Mouse (Mus musculus) lung, postnatal 0 days (tissue): ENCODE measurements at regions not wholly inside any gene's neighbourhood (a gene's known extent, or its start where the extent isn't known, plus 50 kb on each side); places are given as distances from the start of the nearest gene placed in this dataset.

Experiments
- ATAC-seq: fragments of 200-750 bp; cut with Nextera tagmentation; 2 replicates; pipeline ENCODE4 v1.8.0; 2017; ENCODE audit warnings: moderate library complexity
- DNase-seq: peaks from one replicate; pipeline ENCODE4 v3.0.0-alpha.2; 2016; ENCODE audit warnings: low spot score
- H3K27ac ChIP-seq: fragments of 300-500 bp; sonication (generic); 2 replicates; pipeline ENCODE4 v1.5.1; 2014; ENCODE audit warnings: antibody characterized with exemption, mild to moderate bottlenecking, low read length, mixed read lengths
- H3K27me3 ChIP-seq: fragments of 300-500 bp; sonication (generic); replicated peaks from 2 replicates; pipeline ENCODE4 v1.6.1; 2014; ENCODE audit warnings: low read length, mixed read lengths; ENCODE audit not compliant: insufficient read depth
- H3K36me3 ChIP-seq: fragments of 300-500 bp; sonication (generic); 2 replicates; pipeline ENCODE4 v1.6.1; 2014; ENCODE audit warnings: low read length, mixed read lengths; ENCODE audit not compliant: insufficient read depth
- H3K4me1 ChIP-seq: fragments of 300-500 bp; sonication (generic); 2 replicates; pipeline ENCODE4 v1.6.1; 2014; ENCODE audit warnings: antibody characterized with exemption, low read depth, low read length, mixed read lengths; ENCODE audit not compliant: insufficient read depth
- H3K4me2 ChIP-seq: fragments of 300-500 bp; sonication (generic); replicated peaks from 2 replicates; pipeline ENCODE4 v1.6.1; 2014; ENCODE audit warnings: low read depth, mild to moderate bottlenecking, low read length, moderate library complexity, mixed read lengths
- H3K4me3 ChIP-seq: fragments of 300-500 bp; sonication (generic); 2 replicates; pipeline ENCODE4 v1.5.1; 2014; ENCODE audit warnings: low read depth, low read length
- H3K9ac ChIP-seq: fragments of 300-500 bp; sonication (generic); replicated peaks from 2 replicates; pipeline ENCODE4 v1.6.1; 2014; ENCODE audit warnings: low read depth, mild to moderate bottlenecking
- H3K9me3 ChIP-seq: fragments of 300-500 bp; sonication (generic); 2 replicates; pipeline ENCODE4 v1.6.1; 2016; ENCODE audit warnings: low read length, mixed read lengths
- CTCF ChIP-seq: IDR thresholded peaks from 2 replicates; pipeline ENCODE4 v1.5.1; 2016; ENCODE audit warnings: antibody characterized with exemption, mild to moderate bottlenecking
- EP300 ChIP-seq: IDR thresholded peaks from 2 replicates; pipeline ENCODE4 v1.6.1; 2016; ENCODE audit warnings: antibody characterized with exemption, mild to moderate bottlenecking, control low read depth
- WGBS: fragments of 180-500 bp; shearing (Covaris S2); extraction: QIAGEN DNeasy Blood & Tissue Kit; methylation state at CpG from one replicate; pipeline ENCODE4 v1.1.7; 2014; 5-methylcytosine and 5-hydroxymethylcytosine counted together

- Histone ChIP-seq H3K4me1 (no peaks in the 10 kb centered on the region), H3K9ac (no peak overlapping the region), H3K36me3 (no peaks in the 10 kb centered on the region), H3K27ac (no peak overlapping the region), H3K9me3 (no peaks in the 10 kb centered on the region), H3K4me2 (no peak overlapping the region), H3K4me3 (no peak overlapping the region), H3K27me3 (no peaks in the 10 kb centered on the region)
- TF ChIP-seq CTCF (no peak), EP300 (no peak)
- ATAC-seq (no peak), DNase-seq (no peak)
- WGBS = 63% methylated on average over 5 of the region's 5 CpGs
Observed at GRCm38 (mm10) chr7:76164735-76165630, 64.7 kb upstream of the Agbl1 start.

GRCm38 (mm10) chr7:76170481-76170880, 59.2 kb upstream of the Agbl1 start:
- no peak for ATAC-seq
- H3K9ac ChIP-seq = no peak overlapping the region
- WGBS = 77% methylated on average over 2 of the region's 2 CpGs
- H3K4me2 ChIP-seq = no peak overlapping the region
- H3K27ac ChIP-seq = no peak overlapping the region
- H3K36me3 ChIP-seq = no peaks in the 10 kb centered on the region
- H3K9me3 ChIP-seq = no peaks in the 10 kb centered on the region
- no peaks in the 10 kb centered on the region for H3K27me3 ChIP-seq
- TF ChIP-seq CTCF = no peak
- TF ChIP-seq EP300 = no peak
- H3K4me1 ChIP-seq = no peaks in the 10 kb centered on the region
- DNase-seq = no peak
- no peak overlapping the region for H3K4me3 ChIP-seq

- TF ChIP-seq EP300 (no peak), CTCF (no peak)
- no peak for ATAC-seq
Observed at GRCm38 (mm10) chr7:76176235-76176634, 53.5 kb upstream of the Agbl1 start.

GRCm38 (mm10) chr7:76177420-76177819, 52.3 kb upstream of the Agbl1 start:
- Histone ChIP-seq H3K27me3 (no peaks in the 10 kb centered on the region), H3K4me3 (no peak overlapping the region), H3K4me1 (no peaks in the 10 kb centered on the region), H3K9me3 (no peaks in the 10 kb centered on the region), H3K4me2 (no peak overlapping the region), H3K9ac (no peak overlapping the region), H3K27ac (no peak overlapping the region), H3K36me3 (no peaks in the 10 kb centered on the region)
- ATAC-seq = no peak
- TF ChIP-seq EP300 = no peak
- no peak for TF ChIP-seq CTCF
- no peak for DNase-seq
- 43% methylated on average over 2 of the region's 2 CpGs for WGBS

More at GRCm38 (mm10) chr7:76176235-76176634, 53.5 kb upstream of the Agbl1 start:
- no peak overlapping the region for H3K9ac ChIP-seq
- no peaks in the 10 kb centered on the region for H3K4me1 ChIP-seq
- H3K4me2 ChIP-seq = no peak overlapping the region
- H3K9me3 ChIP-seq = no peaks in the 10 kb centered on the region
- no peak overlapping the region for H3K4me3 ChIP-seq
- WGBS = 44% methylated on average over 5 of the region's 5 CpGs
- no peak for DNase-seq
- no peaks in the 10 kb centered on the region for H3K27me3 ChIP-seq
- no peak overlapping the region for H3K27ac ChIP-seq
- no peaks in the 10 kb centered on the region for H3K36me3 ChIP-seq
